Mouse (Mus musculus): ENCODE data around the gene Slc1a5. TPM values are rescaled to one million over a fixed set of nuclear protein-coding genes. Genes with fewer than 3 reads are reported as not detected.

Gene Slc1a5
- polyA plus RNA-seq, 1 experiment from 2014 or later: 5.9 TPM

GRCm38 (mm10) chr7:16815351-16815941 is 34.3 kb downstream of the Slc1a5 start, which contains the start of gene Strn4:
Gene Strn4 (plus strand): TSS chr7:16815889.
- peak; percentile 85 for DNase-seq (ENCODE audit: low spot score)

GRCm38 (mm10) chr7:16816078-16816474 is 34.9 kb downstream of the Slc1a5 start:
- H3K27ac ChIP-seq: peak overlapping the region; percentile 100
- ATAC-seq (ENCODE audit: low FRiP score) (peak; percentile 80), DNase-seq (ENCODE audit: low spot score) (peak; percentile 92)
- peaks cover 5% of the 10 kb centered on the region for H3K27me3 ChIP-seq (ENCODE audit: control insufficient read depth, insufficient read depth, low read length)
- H3K4me1 ChIP-seq (replicated peaks; ENCODE audit: control insufficient read depth, insufficient read depth, low read length): peaks cover 69% of the 10 kb centered on the region
- H3K36me3 ChIP-seq (replicated peaks; ENCODE audit: control insufficient read depth, insufficient read depth): 0 out of 2 replicates have a peak, but pooled peaks cover 5% of the 10 kb centered on the region
- H3K9ac ChIP-seq: peak overlapping the region; percentile 99
- peak overlapping the region; percentile 89 for H3K4me2 ChIP-seq (replicated peaks)
- H3K9me3 ChIP-seq (ENCODE audit: control insufficient read depth, low read length): no peaks in the 10 kb centered on the region
- peak overlapping the region; percentile 94 for H3K4me3 ChIP-seq (replicated peaks; ENCODE audit: low read length)
- WGBS: 0% methylated on average over 11 of the region's 55 CpGs

More at GRCm38 (mm10) chr7:16815351-16815941, 34.3 kb downstream of the Slc1a5 start, which contains the start of gene Strn4:
- Histone ChIP-seq H3K27me3 (ENCODE audit: control insufficient read depth, insufficient read depth, low read length) (peaks cover 5% of the 10 kb centered on the region), H3K4me1 (replicated peaks; ENCODE audit: control insufficient read depth, insufficient read depth, low read length) (peaks cover 70% of the 10 kb centered on the region), H3K36me3 (replicated peaks; ENCODE audit: control insufficient read depth, insufficient read depth) (0 out of 2 replicates have a peak, but pooled peaks cover 5% of the 10 kb centered on the region), H3K9me3 (ENCODE audit: control insufficient read depth, low read length) (no peaks in the 10 kb centered on the region), H3K9ac (peak within 1 kb of the TSS; percentile 99), H3K4me2 (replicated peaks) (peak within 1 kb of the TSS; percentile 89), H3K4me3 (replicated peaks; ENCODE audit: low read length) (peak within 1 kb of the TSS; percentile 94), H3K27ac (peak within 1 kb of the TSS; percentile 100)
- WGBS: 0% methylated on average over 1 of the region's 1 CpGs
- ATAC-seq (ENCODE audit: low FRiP score): peak; percentile 85

GRCm38 (mm10) chr7:16816475-16817122 is 35.5 kb downstream of the Slc1a5 start, which contains the start of gene Fkrp:
Gene Fkrp (minus strand): TSS chr7:16816732.
- H3K4me1 ChIP-seq (replicated peaks; ENCODE audit: control insufficient read depth, insufficient read depth, low read length): peaks cover 66% of the 10 kb centered on the region
- peak within 1 kb of the TSS; percentile 100 for H3K27ac ChIP-seq
- peak; percentile 22 for ATAC-seq (ENCODE audit: low FRiP score)
- H3K9ac ChIP-seq: peak within 1 kb of the TSS; percentile 99
- peak within 1 kb of the TSS; percentile 94 for H3K4me3 ChIP-seq (replicated peaks; ENCODE audit: low read length)
- H3K27me3 ChIP-seq (ENCODE audit: control insufficient read depth, insufficient read depth, low read length): peaks cover 5% of the 10 kb centered on the region
- H3K9me3 ChIP-seq (ENCODE audit: control insufficient read depth, low read length): no peaks in the 10 kb centered on the region
- DNase-seq (ENCODE audit: low spot score): peak; percentile 55
- peak within 1 kb of the TSS; percentile 89 for H3K4me2 ChIP-seq (replicated peaks)
- WGBS: 1% methylated on average over 47 of the region's 64 CpGs
- 0 out of 2 replicates have a peak, but pooled peaks cover 5% of the 10 kb centered on the region for H3K36me3 ChIP-seq (replicated peaks; ENCODE audit: control insufficient read depth, insufficient read depth)

GRCm38 (mm10) chr7:16817693-16818092 is 36.6 kb downstream of the Slc1a5 start:
- Histone ChIP-seq H3K9me3 (ENCODE audit: control insufficient read depth, low read length) (no peaks in the 10 kb centered on the region), H3K36me3 (replicated peaks; ENCODE audit: control insufficient read depth, insufficient read depth) (peaks cover 9% of the 10 kb centered on the region), H3K4me3 (replicated peaks; ENCODE audit: low read length) (peak overlapping the region; percentile 94), H3K9ac (peak overlapping the region; percentile 99), H3K27ac (peak overlapping the region; percentile 100), H3K4me2 (replicated peaks) (peak overlapping the region; percentile 89), H3K27me3 (ENCODE audit: control insufficient read depth, insufficient read depth, low read length) (peaks cover 4% of the 10 kb centered on the region), H3K4me1 (replicated peaks; ENCODE audit: control insufficient read depth, insufficient read depth, low read length) (peaks cover 64% of the 10 kb centered on the region)
- DNase-seq (ENCODE audit: low spot score) (no peak), ATAC-seq (ENCODE audit: low FRiP score) (no peak)
- WGBS: 43% methylated on average over 3 of the region's 3 CpGs

- Histone ChIP-seq H3K9me3 (ENCODE audit: control insufficient read depth, low read length) (no peaks in the 10 kb centered on the region), H3K4me3 (replicated peaks; ENCODE audit: low read length) (no peak overlapping the region), H3K4me2 (replicated peaks) (0 out of 2 replicates have a peak overlapping the region, but pooled peaks have one; percentile 4), H3K4me1 (replicated peaks; ENCODE audit: control insufficient read depth, insufficient read depth, low read length) (peaks cover 50% of the 10 kb centered on the region), H3K9ac (no peak overlapping the region), H3K27me3 (ENCODE audit: control insufficient read depth, insufficient read depth, low read length) (no peaks in the 10 kb centered on the region), H3K36me3 (replicated peaks; ENCODE audit: control insufficient read depth, insufficient read depth) (peaks cover 24% of the 10 kb centered on the region), H3K27ac (no peak overlapping the region)
- DNase-seq (ENCODE audit: low spot score): no peak
- 77% methylated on average over 5 of the region's 5 CpGs for WGBS
- no peak for ATAC-seq (ENCODE audit: low FRiP score)
Measured at GRCm38 (mm10) chr7:16819794-16820193, 38.7 kb downstream of the Slc1a5 start.

GRCm38 (mm10) chr7:16820271-16820763 is 39.2 kb downstream of the Slc1a5 start:
- no peak overlapping the region for H3K9ac ChIP-seq
- 76% methylated on average over 5 of the region's 5 CpGs for WGBS
- peaks cover 45% of the 10 kb centered on the region for H3K4me1 ChIP-seq (replicated peaks; ENCODE audit: control insufficient read depth, insufficient read depth, low read length)
- no peak overlapping the region for H3K27ac ChIP-seq
- no peaks in the 10 kb centered on the region for H3K27me3 ChIP-seq (ENCODE audit: control insufficient read depth, insufficient read depth, low read length)
- no peak overlapping the region for H3K4me2 ChIP-seq (replicated peaks)
- no peak for DNase-seq (ENCODE audit: low spot score)
- H3K4me3 ChIP-seq (replicated peaks; ENCODE audit: low read length): no peak overlapping the region
- ATAC-seq (ENCODE audit: low FRiP score): no peak
- H3K9me3 ChIP-seq (ENCODE audit: control insufficient read depth, low read length): no peaks in the 10 kb centered on the region
- peaks cover 29% of the 10 kb centered on the region for H3K36me3 ChIP-seq (replicated peaks; ENCODE audit: control insufficient read depth, insufficient read depth)

- DNase-seq (ENCODE audit: low spot score) (no peak), ATAC-seq (ENCODE audit: low FRiP score) (no peak)
- peaks cover 42% of the 10 kb centered on the region for H3K4me1 ChIP-seq (replicated peaks; ENCODE audit: control insufficient read depth, insufficient read depth, low read length)
- H3K9me3 ChIP-seq (ENCODE audit: control insufficient read depth, low read length): no peaks in the 10 kb centered on the region
- H3K27me3 ChIP-seq (ENCODE audit: control insufficient read depth, insufficient read depth, low read length): no peaks in the 10 kb centered on the region
- H3K9ac ChIP-seq: no peak overlapping the region
- H3K27ac ChIP-seq: no peak overlapping the region
- peaks cover 37% of the 10 kb centered on the region for H3K36me3 ChIP-seq (replicated peaks; ENCODE audit: control insufficient read depth, insufficient read depth)
- WGBS: 38% methylated on average over 3 of the region's 3 CpGs
- H3K4me2 ChIP-seq (replicated peaks): no peak overlapping the region
- H3K4me3 ChIP-seq (replicated peaks; ENCODE audit: low read length): no peak overlapping the region
Measured at GRCm38 (mm10) chr7:16821091-16821490, 40.0 kb downstream of the Slc1a5 start.

- H3K27ac ChIP-seq: no peak overlapping the region
- DNase-seq (ENCODE audit: low spot score): no peak
- 0 out of 2 replicates have a peak overlapping the region, but pooled peaks have one; percentile 3 for H3K9ac ChIP-seq
- no peaks in the 10 kb centered on the region for H3K9me3 ChIP-seq (ENCODE audit: control insufficient read depth, low read length)
- no peak overlapping the region for H3K4me3 ChIP-seq (replicated peaks; ENCODE audit: low read length)
- no peak overlapping the region for H3K4me2 ChIP-seq (replicated peaks)
- ATAC-seq (ENCODE audit: low FRiP score): no peak
- WGBS: 73% methylated on average over 4 of the region's 4 CpGs
- H3K36me3 ChIP-seq (replicated peaks; ENCODE audit: control insufficient read depth, insufficient read depth): peaks cover 43% of the 10 kb centered on the region
- H3K27me3 ChIP-seq (ENCODE audit: control insufficient read depth, insufficient read depth, low read length): no peaks in the 10 kb centered on the region
- H3K4me1 ChIP-seq (replicated peaks; ENCODE audit: control insufficient read depth, insufficient read depth, low read length): peaks cover 42% of the 10 kb centered on the region
Measured at GRCm38 (mm10) chr7:16821669-16822101, 40.5 kb downstream of the Slc1a5 start.

- DNase-seq (ENCODE audit: low spot score) (no peak), ATAC-seq (ENCODE audit: low FRiP score) (no peak)
- Histone ChIP-seq H3K4me2 (replicated peaks) (no peak overlapping the region), H3K36me3 (replicated peaks; ENCODE audit: control insufficient read depth, insufficient read depth) (peaks cover 63% of the 10 kb centered on the region), H3K27ac (no peak overlapping the region), H3K27me3 (ENCODE audit: control insufficient read depth, insufficient read depth, low read length) (no peaks in the 10 kb centered on the region), H3K9ac (no peak overlapping the region), H3K4me1 (replicated peaks; ENCODE audit: control insufficient read depth, insufficient read depth, low read length) (peaks cover 26% of the 10 kb centered on the region), H3K9me3 (ENCODE audit: control insufficient read depth, low read length) (no peaks in the 10 kb centered on the region), H3K4me3 (replicated peaks; ENCODE audit: low read length) (no peak overlapping the region)
- 68% methylated on average over 5 of the region's 5 CpGs for WGBS
Measured at GRCm38 (mm10) chr7:16823734-16824133, 42.6 kb downstream of the Slc1a5 start.

All from hindbrain, embryonic 14.5 days (tissue).